Mouse (Mus musculus): Measurements from ENCODE around the gene Cers5.
A peak's percentile ranks its signal among the peaks of the same experiment; 100 is the strongest.
"Not testable (repeated sequence)": the region's sequence is repeated elsewhere in the genome, so short reads cannot be mapped to it uniquely, and the experiment has no call there.

Cers5 gene

DNA sequence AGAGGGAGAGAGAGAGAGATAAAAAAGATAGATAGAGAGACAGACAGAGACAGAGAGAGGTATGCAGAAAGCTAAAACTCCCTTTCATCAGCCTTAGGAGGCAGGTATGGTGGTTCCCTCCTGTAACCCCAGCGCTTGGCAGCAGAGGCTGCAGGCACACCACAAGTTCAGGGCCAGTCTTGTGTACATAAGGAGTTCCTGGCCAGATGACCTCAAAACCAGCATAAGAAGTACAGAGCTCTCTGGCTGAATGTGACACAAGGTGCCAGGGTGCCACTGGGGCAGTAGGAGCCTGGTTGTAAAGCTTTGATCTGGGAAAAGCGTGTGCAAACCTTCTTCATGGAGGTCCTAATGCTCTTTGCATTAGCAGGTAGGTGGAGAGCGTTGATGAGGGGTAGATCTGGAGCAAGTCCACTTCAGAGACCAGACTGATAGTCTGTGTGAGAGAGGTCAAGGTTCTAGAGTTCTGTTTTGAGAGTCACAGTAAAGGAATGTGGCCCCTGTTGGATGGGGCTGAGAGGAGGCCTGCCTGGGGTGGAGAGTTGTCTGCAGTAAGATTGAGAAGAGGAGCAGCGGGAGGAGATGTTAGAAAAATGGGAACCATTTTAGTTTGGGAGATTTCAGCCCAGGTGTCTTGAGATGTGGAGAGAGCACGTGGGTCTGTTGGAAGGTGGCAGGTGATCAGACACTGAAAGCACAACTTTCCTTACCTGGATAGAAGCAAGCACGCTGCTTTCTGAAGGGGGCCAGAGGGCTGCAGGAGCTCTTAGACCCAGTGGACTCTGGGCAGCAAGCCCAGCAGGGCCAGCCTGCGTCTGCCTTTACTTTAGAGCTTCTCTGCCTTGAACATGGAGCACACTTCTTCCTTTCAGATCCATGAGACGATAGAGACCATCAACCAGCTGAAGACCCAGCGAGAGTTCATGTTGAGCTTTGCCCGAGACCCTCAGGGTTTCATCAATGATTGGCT is 62.2 kb downstream of the Cers5 start:
- DNase-seq (ENCODE audit: inconsistent ontology term): no peak

DNA sequence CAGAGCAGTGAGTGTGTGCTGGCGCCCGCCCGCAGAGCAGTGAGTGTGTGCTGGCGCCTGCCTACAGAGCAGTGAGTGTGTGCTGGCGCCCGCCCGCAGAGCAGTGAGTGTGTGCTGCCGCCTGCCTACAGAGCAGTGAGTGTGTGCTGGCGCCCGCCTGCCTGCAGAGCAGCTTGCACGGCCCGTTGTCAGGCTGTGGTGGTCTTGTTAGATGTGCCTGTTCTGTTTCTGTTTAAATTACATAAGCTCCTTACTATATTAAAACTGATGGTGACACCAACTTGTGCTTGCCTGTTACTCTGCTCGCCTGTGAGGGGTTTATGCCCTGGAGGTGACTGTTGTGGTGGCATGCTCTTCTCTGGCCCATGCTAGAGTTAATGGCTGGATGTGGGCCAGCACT is 64.5 kb downstream of the Cers5 start:
- DNase-seq (ENCODE audit: inconsistent ontology term): no peak

DNA sequence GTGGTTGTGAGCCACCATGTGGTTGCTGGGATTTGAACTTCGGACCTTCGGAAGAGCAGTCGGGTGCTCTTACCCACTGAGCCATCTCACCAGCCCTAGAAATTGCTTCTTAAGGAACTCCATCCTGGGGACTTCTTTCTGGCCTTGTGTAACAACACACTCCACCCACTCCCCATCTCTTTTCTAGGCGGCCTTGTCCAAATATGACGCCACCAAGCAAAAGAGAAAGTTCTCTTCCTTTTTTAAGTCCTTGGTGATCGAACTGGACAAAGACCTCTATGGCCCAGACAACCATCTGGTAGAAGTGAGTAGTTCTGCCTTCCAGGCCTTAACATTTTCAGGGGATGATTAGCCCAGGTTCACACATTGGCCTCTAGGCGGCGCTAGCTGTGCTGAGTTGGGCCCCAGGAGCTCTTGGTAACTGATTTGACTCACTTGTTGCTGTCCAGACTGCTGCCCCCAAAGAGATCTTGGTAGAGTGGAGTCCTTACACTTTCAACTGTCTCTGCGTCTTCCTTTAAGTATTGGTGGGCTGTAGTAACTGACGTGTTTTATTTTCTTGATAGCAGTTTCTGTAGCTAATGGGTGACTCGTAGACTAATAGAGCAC is 67.1 kb downstream of the Cers5 start, which contains the start of gene Gm17349:
Gene Gm17349 (minus strand): TSS at position 51 of the 609 bp plus-strand sequence.
- peak; percentile 60 for DNase-seq (ENCODE audit: inconsistent ontology term)

DNA sequence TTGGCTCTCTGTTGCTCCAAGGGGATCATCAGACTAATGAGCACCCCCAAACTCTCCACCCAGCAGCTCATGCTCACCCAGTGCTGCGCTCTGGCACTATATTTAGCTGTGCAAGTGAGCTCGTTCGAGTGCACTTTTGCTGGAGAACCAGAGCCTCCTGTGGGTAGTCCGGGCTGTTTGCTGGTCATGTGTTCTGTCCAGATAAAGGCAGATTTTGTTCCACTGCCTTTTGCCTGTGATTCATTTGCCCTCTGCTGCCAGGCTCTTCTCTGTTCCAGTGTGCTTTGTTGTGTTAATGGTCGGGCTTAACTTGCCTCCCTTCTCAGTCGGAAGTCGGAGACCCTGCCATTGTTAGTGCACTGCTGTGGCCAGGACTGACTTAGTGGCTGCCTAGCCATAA is 67.8 kb downstream of the Cers5 start:
- DNase-seq (ENCODE audit: inconsistent ontology term): peak; percentile 37

DNA sequence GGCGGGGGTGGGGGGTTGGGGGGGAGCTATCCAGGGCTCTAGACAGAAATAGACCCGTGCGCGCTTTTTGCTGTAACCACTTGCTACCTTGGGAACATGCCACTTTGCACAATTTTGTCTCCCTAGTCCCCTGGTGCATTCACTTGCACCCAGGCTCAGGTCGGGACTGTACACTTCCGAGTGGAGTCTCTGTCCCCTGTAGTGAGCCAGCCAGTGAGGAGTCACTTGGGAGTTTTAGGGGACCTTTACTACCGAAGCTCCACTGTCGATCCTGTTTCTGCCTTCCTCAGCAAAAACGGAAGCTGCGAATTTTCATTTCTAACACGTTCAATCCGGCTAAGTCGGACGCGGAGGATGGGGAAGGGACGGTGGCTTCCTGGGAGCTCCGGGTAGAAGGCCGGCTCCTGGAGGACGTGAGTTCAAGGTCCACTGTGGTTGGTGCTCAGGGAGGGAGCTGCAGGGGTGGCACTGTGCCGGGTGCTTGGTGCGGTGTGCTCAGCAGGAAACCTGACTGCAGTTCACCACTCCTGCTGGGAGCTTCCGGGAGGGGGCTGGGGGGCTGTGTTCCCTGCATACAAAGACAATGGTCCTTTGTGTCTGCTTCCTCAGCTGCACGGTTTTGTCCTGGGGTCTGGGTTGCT is 68.5 kb downstream of the Cers5 start:
- DNase-seq (ENCODE audit: inconsistent ontology term): peak; percentile 34

DNA sequence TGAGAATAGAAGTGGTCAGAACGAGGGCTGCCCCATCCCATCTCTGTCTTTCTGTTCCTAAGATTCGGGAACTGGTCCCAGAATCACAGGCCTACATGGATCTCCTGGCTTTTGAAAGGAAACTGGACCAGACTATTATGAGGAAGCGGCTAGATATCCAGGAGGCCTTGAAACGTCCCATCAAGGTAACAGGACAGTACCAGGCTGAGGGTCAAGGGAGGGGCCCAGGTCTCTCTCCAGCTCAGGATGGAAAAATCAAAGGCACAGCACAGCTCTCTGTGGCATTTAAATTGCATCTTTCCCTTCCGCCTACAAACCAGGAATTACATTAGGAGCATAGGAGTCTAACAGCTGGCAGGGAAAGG is 69.0 kb downstream of the Cers5 start:
- DNase-seq (ENCODE audit: inconsistent ontology term): no peak

DNA sequence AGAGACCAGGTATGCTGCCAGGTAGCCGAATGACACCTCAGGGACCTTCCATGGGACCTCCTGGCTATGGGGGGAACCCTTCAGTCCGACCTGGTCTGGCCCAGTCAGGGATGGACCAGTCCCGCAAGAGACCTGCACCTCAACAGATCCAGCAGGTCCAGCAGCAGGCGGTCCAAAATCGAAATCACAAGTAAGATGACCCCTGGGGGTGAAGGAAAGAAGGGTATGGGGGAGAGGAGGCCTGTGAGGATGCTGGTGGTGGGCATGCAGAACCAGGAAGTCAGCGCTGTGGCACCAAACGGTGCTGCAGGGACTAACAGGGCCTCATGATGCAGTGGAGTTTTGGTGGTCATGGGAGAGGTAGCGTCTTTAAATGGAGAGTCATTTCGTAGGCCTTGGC is 69.6 kb downstream of the Cers5 start:
- no peak for DNase-seq (ENCODE audit: inconsistent ontology term)

DNA sequence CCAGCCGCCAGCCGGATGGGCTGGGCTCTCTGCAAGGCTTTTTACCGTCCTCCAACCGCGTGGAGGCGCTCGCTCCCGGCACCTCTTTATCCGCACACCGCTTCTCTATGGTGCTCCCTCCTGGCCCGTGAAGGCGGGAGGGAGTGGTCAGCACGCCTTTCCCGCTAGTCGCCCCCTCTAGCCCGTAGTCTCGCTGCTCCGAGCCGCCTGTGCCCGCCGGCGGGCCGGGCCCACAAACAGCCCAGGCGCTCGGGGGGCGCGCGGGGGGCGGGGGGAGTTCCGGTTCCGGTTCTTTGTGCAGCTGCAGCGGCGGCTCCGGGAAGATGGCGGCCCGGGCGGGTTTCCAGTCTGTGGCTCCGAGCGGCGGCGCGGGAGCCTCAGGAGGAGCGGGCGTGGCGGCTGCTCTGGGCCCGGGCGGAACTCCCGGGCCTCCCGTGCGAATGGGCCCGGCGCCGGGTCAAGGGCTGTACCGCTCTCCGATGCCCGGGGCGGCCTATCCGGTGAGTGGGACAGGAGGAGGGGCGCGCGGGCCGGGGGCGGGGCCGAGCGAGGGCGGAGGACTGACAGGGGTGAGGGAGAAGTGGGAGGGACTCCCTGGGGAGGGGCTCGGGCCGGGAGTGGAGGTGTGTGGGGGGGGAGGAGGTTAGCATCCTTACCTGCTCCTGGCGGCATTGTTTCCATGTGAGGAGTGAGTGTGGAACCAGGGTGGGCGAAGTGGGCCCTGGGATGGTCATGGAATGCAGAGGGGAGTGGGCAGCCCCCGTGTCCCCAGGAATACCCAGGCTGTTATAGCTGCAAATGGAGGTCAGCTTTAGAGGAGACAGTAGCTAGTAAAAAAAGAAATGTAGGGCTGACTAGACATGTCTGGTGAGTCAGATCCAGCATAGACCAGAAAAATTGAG is 70.4 kb downstream of the Cers5 start, which contains the start of gene Smarcd1:
Gene Smarcd1 (plus strand): TSS at position 131 of the 902 bp plus-strand sequence.
- DNase-seq (ENCODE audit: inconsistent ontology term): peak; percentile 97

DNA sequence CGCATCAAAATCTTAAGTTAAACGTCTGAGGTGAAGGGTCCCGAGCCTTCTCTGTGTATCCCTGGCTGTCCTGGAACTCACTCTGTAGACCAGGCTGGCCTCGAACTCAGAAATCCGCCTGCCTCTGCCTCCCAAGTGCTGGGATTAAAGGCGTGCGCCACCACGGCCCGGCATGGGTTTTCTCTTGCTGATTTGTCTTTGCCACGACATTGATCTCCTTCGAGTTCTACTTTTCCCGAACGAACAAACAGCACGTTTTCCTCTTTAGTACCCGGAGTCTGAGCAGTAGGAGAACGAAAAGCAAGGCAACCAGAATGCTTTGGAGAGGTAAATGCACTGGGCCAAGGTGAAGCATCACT is 71.1 kb downstream of the Cers5 start:
- not testable (repeated sequence) for DNase-seq (ENCODE audit: inconsistent ontology term)

DNA sequence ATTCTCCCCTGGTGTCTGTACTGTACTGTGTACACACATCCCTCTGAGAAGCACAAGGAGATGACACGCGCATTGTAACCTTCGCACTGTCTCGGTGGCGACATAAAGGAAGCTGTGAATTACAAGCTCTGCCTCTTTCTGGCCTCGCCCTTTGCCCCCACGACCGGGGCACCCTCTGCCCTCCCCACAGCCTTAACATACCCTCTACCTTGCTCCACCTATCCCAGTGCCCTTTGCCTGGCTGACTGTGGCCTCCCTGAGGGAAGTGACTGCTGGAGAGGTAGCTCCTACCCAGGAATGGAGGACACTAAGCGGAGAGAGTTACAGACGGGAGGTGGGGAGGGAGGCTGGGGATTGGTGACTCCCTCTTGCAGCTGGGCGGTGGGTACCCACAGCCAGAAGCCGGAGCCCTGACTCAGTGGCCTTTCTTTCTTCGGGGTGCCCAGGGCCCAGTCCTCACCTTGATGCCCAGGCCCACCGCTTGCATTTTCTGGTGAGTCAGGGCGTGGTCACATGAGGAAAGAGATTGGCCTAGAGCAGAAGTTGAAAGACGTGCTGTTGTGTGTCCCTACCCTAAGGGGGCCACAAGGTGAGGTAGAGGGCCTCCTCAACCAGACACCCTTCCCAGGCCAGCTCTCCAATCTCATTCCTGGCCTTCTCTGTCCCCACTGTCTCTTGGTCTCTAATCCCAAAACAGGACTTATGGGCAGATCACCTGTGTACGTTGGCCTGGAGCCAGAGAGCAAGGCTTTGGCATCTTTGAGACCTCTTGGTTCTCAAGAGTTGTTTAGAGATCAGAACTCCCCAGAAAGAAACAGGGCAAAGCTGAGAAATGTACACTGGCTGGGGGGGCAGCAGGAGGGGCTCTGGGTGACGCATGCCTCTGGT is 72.2 kb downstream of the Cers5 start:
- DNase-seq (ENCODE audit: inconsistent ontology term): no peak

DNA sequence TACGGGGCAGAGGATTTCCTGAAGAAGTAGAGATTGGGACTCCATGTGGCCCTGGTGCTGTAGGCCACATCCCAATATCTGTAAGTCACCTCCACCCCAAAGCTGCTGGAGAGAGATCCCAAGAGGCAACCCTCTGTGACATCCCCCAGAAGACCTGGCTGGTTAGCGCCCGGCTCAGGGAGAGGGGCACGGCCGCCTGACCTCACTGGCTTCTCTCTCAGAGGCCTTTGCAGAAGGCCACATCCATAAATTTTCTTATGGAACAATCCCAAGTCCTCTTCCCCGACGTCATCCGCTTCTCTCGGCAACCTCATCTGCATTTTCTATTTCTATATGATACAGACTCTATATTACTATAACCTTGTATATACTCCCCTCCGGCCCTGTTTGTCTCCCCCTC is 73.0 kb downstream of the Cers5 start:
- no peak for DNase-seq (ENCODE audit: inconsistent ontology term)

DNA sequence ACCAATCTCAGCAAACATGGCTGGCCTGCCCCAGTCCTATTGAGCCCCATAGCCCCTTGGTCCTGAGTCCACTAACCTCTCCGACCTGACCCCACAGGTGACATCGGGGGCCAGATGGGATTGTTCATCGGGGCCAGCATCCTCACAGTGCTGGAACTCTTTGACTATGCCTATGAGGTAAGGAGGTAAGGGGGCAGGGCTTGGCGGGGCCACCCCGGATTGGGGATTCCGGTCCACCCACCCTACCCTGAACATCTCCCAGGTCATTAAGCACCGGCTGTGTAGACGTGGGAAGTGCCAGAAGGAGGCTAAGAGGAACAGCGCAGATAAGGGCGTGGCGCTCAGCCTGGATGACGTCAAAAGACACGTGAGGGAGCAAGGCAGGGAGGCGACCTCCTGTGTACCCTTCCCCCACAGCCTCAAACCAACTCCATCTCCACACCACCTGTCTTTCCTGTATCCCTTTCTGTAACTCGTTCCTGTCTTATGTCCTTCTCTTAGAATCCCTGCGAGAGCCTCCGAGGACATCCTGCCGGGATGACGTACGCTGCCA is 74.1 kb downstream of the Cers5 start:
- DNase-seq (ENCODE audit: inconsistent ontology term): no peak

DNA sequence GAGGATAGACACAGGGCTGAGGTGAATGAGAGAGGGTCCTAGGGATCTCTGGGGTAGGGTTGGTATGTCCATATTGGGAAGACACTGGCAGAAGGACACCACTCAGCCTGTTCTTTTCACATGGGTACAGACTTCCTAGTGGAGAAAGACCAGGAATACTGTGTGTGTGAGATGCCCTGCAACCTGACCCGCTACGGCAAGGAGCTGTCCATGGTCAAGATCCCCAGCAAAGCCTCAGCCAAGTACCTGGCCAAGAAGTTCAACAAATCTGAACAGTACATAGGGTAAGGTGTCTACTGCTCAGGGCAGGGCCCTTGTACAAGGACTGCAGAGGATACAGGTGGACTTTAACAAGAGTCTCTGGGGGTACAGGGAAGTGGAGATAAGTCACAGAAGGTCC is 75.4 kb downstream of the Cers5 start:
- DNase-seq (ENCODE audit: inconsistent ontology term): no peak

DNA sequence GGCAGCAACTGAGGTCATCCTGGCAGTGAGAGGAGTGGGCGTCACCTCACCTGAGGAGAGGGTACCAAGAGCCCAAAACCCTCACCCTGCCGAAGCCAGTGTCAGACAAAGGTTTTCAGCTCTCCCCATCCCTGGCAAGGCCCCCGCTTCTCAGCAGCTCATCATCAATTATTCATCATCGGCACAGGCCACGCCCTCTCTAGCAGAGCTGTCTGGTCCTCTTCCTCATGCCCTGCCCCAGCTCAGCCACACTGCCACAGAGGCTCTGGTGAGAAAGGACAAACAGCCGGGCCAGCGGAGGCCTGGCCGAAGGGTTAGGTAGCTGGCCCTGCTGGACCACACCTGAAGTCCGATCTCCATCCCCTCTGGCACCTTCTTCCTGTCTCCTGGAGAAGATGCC is 80.7 kb downstream of the Cers5 start:
- DNase-seq (ENCODE audit: inconsistent ontology term): no peak

DNA sequence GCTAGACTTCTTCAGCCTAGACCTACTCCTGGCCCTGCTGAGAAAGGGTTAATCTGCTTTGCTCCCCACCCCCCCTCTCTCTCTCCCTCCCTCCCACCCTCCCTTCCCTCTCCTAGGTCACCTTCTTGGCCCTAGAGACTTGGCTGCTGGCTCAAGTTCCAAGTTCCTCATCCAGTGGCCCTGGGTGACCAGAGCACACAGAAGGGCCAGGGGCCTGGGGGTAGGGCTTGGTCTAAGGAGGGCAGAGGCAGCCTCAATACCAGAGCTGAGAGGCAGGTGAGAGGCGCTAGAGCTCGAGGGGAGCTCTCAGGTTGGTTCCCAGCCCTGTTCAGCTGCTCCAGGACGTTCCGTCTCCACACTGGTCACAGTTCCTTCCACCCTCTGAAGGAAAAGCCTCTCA is 81.8 kb downstream of the Cers5 start:
- no peak for DNase-seq (ENCODE audit: inconsistent ontology term)

DNA sequence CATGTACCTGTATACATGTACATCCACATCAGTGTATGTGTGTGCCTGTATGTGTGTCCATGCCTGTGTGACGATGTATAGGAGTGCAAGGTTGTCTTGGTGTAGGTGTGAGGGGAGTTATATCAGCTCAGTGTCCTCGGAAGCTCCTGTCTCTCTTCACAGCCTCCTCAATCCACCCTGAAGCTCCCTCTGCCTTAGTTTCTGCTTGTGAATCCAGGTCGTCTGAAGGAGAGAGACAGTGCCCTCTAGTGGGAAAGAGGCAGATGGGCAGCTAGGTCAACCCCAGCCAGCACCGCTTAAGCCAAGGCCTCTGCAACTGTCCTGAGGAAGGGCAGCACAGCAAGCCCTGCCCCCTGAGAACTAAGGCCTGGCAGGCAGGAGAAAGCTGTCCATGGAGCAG is 84.0 kb downstream of the Cers5 start:
- DNase-seq (ENCODE audit: inconsistent ontology term): peak; percentile 54
